Mouse (Mus musculus) embryo, embryonic 11 days (tissue): ENCODE measurements around the gene Grik4.
"Not testable (repeated sequence)": the region's sequence is repeated elsewhere in the genome, so short reads cannot be mapped to it uniquely, and the experiment has no call there.

ENCODE experiments used
- DNase-seq: peaks from one replicate; pipeline ENCODE4 v3.0.0-alpha.2; 2015

The Grik4 gene

DNA sequence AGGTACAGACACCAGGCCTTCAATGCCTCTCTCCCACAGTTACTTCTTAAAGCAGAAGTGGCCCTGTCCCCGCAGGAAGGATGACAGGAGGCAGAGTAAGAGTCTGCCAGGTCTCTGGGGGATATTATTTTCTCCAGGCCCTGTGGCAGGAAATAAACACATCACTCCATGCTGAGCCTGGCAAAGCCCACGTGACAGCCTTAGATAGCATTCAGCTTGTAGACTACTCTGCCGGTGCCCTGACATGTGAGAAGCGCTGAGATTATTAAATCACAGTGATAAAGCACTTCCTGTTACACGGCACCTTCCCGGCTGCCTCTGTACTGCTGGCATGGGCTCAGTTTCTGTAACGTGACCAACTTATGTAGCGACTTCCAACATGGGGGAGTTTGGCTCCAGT is 148.4 kb downstream of the Grik4 start:
- no peak for DNase-seq

DNA sequence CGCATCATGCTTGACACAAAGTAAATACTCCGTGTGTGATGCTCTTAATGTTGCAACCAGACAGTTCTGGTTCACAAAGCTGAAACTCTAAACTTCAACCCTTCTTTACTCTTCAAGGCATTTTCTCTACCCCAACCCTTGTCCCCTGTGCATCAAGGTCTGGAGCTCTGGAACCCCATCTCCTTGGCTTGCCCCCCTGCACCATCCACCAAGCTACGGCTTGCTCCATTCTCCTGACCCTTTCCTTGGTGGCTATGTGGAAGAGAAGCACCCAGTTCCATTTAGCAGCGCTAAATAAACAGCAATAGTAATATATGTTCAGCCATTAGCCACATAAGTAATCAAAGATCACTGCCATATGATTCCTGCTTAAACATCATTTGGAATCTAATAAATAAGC is 150.3 kb downstream of the Grik4 start:
- DNase-seq, result no peak

DNA sequence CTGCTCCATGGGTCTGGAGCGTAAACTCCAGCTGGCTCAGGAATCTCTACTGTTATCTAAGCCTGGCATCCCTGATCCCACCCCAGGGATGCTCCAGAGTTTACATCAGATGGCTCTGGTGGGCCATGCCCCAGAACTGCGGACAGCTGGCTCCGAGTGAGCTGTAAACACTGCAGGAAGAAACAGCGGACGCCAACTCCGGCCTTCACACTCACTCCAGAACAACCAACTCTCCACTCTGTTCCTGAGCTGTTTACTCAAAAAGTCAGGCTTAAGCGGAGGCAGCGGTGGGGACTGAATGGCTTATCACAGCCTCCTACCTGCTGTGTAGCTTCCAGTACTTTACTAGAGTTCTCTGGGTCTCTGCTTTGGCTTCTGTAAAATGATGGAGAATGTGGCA is 150.7 kb downstream of the Grik4 start:
- no peak for DNase-seq

DNA sequence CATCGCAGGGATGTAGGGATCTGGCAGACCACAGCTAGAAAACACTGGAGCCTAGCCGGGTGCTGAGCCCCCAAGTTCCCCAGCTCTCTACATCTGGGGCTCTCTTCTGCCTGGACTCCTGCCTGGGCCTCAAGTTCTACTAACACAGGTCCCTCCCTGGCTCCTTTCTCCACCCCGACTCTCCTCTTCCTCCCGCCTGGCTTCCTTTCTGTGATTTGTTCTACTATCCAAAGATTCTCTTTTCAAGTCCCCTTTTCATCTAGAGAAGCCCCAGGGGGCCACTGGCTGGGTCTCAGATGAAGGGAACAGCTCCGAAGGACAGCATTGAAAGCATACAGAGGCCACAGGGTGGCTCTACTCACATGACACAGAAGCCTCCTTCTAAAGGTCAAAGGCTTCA is 151.9 kb downstream of the Grik4 start:
- no peak for DNase-seq

DNA sequence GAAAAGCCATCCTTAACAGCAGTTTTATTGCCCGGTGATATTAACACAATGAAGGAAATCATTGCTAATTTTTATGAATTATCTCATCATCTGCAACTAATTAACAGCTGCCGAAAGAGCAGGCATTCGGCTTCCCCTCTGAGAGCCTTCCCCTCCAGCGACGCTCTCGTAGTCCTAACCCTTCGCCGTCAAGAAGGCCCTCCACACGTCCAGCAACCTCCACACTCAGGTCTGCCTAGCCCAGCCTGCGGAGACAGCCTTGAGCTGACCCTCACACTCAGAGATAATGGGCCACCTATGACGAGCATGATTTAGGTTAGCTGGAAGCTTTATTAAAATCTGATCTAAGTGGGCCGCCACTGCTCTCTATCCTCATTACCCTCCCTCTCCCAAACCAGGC is 152.5 kb downstream of the Grik4 start:
- no peak for DNase-seq

DNA sequence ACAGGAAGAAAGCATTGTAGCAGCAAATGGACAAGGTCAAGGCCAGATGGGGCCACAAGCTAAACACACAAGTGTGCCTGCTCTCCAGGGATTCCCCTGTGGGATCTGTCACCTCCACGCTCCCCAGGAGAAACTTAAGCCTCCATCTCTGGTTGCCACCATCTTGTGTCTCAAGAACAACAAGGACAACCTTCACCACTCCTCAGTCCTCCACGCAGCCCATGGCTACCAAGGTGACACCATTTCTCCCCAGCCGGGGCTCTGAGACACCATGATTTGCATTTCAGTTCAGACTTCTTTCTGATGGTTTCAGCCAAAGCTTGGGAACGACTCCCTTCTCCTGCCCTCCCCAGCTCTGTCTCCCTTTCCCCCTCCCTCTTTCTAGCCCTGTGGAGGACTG is 152.9 kb downstream of the Grik4 start:
- DNase-seq, result no peak

DNA sequence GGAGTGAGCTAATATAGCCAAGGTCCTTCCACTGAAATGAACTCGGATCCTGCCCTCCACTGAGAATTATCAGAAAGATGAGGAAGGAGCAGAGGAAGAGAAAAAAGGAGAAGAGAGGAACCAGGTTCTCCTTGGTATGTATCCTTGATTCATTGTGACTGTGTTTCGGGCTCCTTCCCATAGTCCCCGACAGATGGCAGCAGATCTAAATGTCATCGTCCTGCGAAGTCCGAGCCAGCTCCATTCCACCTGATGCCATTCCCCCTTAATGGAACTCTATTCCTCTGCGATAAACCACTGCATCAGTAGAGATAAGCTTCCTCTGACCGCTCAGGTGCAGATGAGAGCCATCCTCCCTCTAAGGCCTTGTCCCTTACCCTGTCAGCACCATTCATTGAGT is 155.8 kb downstream of the Grik4 start:
- DNase-seq, result peak; percentile 79

DNA sequence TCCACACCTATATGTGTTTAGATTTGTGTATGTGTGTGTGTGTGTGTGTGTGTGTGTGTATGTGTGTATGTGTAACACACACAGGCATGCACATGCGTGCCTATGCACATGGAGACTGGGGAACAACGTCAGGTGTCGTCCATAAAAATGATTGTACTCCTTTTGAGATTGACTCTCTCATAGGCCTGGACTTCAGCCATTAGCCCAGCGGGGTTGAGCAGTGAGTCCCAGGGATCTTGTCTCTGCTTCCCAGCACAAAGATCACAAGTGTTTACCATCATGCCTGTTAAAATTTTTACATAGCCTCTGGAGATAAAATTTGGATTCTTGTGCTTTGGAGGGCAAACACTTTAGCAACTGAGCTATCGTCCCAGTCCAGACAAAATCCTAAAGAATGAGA is 157.4 kb downstream of the Grik4 start:
- no peak for DNase-seq

DNA sequence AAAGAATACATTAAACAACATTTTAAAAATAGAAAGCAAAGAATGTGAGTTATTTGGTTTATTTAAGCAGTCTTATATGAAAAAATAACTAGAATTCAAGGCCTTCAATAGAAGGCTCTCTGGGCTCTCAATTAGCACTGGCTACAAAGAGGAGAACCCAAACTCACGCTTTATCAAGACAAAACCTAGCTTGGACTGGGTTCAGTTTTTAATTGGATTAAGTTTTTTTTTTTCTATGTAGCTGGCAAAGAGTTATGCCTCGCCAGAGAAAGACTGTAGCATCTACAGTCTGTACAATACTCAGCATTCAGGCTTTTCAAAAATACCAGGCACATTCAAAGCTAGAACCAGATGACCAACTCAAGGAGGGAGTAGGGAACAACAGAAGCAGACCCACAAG is 158.0 kb downstream of the Grik4 start:
- DNase-seq, result no peak

DNA sequence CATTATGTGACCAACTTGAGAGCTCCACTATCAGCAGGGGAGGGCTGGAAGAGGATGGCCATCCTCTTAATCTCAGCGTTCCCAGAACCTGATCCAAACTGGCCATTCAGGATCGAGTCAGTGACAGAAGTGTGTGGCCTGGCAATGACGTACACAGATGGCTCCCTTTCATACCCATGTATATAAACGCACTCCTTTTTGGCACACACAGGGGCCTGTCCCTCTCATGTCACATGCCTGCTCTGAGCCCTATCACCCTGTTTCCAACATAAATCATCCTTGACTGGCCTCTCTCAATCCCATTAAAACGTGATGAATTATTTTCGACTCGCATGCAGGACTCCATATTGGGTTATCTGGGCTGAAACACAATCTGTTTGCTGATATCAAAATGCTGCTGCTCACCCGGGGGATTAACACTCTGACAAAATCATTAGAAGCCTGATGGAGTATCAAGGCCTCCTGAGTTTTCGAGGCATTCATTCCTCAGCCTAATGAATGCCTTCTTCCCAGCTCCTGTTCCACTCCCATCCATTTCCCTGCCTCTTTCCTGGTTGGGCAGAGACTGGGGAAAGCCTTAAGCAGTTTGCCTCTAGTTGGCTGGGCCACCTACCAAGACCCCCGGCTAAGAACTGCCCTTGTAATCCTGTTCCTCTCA is 159.0 kb downstream of the Grik4 start:
- DNase-seq, result no peak

DNA sequence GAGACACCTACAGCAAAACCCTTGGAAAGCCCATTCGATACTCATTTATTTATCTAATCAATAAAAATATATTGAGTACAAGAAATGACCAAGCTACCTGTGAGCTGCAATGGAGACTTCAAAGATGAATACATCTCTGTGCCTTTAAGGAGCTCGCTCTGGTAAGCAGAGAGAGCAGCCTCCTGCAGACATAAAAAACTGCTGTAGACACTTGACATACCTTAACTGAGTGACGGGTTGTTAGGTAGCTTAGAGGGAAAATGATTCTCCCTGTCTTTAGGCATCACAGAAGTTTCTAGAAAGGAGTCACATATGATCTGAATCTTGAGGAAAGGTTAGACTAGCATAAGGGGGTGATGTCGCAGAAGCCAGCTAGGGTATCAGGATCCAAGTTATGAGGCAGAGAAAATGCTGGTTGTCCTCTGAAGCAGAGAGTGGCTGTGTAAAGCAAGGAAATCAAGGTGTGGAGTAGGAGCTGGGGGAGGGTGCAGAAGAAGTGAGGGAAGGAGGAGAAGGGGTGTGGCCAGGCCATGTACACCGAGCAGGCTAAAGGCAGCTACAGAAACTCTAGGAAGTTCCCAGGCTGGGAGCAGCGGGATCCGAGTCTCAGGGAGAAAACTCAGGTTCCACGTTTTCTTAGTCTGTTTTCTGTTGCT is 160.9 kb downstream of the Grik4 start:
- DNase-seq, result no peak

DNA sequence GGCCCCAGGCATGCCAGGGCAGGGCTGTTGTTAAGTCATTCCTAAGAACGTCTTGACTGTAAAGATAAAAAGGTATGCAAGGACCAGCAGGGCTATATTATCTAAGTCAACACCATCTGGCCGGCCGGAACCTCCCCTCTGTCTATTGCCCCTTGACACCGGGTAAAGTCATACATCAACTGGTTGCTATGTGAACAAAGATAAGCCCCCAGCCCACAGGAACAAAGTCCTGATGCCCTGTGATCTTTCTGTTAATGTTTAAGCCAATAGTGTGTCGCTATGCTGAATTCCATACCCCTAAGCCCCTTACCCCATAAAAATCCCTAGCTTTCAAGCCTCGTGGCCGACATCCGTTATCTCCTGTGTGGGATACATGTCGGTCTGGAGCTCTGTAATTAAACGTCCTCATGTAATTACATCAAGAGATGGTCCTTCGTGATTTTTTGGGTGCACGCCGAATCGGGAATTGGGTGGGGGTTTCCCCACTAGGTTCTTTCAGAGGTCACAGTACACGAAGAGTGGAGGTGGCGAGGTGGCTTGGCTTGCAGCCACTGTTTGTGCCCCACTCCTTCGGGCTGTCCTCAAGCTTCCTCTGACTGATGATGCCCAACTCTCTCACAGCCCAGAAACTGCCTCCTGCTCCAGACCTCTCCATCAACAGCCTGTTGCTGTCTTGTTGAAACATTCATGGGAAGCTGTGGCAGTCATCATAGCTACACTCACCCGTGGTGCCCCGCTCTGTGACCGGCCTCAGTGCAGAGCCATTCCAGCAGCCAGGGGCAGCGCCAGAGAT is 165.6 kb downstream of the Grik4 start:
- not testable (repeated sequence) for DNase-seq

DNA sequence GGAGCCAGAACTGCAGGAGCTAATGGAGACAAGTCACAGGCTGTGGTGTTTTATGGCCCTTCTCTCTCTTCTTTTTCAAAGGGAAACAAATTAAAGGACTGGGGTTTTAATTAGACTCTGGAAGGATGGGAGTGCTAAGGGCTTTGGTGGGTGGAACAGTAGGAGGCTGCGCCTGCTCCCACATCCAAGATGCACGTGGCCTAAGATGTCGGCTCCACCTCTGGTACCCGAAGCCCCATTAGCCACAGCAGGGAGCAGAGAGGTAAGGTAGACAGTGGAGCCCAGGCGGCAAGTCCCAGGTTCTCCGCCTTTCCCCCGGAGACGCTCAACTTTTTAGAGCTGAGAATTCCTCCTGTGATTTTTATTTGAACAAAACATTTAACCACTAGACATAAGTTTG is 166.4 kb downstream of the Grik4 start:
- DNase-seq, result no peak

DNA sequence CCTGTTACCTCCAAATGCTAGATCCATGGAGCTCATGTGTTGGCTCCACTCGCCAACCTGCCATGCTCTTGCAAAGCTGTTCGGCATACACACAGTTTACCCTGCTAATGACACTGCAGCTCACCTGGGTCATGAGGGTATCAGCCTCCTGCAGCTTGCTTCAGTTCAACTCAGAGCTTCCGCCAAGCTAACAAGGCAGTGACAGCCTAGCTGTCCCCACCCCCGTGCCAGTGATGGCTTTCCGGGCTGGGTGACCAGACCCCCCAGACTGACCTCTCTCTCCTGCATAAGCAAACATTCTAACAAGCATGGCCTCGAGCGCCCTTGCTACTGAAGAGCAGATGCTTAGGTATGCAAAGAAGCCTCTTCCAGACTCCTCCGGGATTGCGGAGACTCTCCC is 167.5 kb downstream of the Grik4 start:
- DNase-seq, result no peak

DNA sequence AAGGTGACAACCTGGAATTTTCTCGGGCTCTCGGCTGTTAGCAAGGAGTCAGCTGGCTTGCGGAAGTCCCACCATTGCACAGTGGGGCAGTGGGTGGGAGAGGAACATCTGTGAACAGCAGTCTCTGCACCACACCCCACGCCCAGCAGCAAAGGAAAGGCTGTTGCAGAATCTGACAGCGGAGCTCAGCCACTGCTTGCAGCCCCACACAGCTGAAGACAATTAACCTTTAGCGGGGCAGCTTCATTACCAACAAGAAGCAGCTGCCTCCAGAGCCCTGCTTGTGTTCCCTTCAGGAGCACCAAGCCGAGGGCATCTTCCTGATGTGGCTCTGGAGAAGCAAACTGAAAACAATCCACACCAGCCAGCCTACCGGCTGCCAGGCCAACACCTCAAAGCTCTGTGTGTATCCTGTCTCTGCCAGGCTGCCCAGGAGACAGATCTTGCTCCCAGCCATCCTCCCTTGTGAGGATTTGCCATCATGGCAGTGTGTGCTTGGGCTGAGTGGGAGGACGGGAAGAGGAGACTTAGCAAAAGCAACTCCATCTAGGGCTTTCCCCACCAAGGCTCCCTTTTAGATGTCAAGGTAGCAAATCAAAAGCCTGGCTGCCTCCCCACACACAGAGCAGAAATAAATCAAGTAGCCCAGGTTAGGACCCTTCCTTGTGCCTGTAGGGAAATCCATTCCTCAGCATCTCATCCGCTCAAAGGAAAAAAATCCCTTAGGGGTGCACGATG is 179.3 kb downstream of the Grik4 start:
- DNase-seq, result peak; percentile 83

DNA sequence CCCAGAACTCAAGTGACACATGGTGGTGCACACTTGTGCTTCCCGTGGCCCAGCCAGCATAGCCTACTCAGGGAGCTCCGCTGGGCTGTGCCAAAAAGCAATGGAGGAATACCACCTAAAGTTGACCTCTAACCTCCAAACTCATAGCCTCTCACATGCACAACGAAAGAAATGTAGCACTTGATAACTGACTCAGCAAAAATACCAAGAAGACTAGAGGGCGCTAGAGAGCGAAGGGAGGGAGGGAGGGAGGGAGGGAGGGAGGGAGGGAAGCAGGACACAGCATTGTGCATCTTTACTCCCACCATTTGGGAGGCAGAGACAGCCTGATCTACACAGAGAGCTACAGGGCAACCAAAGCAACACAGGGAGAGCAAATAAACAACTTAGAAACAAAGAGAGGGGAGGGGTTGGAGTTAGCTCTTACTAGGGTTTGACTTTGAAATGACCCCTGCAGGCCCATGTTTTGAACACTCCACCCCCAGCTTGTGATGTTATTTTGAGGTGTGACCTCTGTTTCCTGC is 185.5 kb downstream of the Grik4 start:
- DNase-seq, result peak; percentile 39

DNA sequence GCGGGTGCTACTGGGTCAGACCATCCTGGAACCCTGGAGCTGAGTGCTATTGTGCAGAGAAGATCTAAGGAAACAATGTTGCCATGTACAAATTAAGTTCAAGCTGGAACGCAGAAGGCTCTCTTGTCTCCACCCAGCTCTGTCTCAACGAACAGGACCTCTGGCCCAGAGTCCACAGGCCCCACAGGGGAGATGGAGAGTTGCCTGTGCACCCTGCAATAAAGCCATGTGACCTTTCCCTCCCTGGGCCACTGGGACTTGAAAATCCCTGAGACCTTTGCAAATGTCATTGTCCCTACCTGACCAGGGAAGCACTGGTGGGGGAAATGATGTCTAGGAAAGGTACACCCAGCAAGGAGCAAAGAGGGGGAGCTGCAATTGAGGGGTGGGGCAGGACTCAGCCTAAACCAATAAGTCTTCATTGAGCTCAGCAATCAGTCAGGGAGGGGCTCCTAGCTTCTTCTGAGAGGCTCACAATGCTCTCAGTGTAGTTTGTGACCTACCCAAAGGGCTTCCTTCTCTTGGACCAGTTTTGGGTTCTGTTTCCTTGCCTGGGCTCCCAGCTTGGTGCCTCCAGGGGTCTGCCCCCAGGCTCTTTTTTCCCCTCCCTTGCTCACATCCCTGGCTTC is 187.2 kb downstream of the Grik4 start:
- no peak for DNase-seq

DNA sequence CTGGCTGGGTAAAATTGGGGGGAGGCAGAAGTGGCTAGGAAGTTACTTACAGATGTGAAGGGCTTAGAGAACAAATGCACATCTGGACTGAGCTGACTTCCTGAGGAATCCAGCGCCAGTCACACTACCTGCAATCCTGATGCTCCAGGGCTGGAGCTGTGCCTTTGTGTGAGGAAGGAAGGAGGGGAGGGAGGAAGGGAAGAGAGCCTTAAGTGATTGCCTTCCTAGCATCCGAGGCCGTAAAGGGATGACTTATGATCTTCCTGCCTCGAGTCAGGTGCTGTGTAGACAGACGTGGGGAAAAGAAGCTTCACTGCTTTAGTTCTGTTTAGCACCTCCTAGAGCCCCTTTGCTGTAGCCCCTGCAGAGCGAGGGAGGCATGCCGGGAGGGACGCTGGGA is 189.6 kb downstream of the Grik4 start:
- no peak for DNase-seq

DNA sequence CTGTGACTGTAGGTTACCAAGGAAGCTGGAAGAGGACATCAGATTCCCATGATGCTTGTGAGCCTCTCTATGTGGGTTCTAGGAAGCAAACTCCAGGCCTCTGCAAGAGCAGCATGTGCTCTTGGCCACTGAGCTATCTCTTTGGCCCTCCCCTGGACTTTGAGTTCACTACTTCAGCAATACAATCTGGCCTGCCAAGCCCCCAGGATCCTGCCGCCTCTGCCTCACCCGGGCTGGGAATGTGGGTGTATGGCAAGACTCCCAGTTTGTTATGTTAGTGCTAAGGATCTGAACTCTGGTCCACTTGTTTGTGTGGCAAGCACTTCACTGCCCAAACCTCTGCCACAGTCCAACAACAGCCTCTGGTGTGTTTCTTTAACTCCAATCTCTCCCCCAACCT is 193.1 kb downstream of the Grik4 start:
- no peak for DNase-seq

DNA sequence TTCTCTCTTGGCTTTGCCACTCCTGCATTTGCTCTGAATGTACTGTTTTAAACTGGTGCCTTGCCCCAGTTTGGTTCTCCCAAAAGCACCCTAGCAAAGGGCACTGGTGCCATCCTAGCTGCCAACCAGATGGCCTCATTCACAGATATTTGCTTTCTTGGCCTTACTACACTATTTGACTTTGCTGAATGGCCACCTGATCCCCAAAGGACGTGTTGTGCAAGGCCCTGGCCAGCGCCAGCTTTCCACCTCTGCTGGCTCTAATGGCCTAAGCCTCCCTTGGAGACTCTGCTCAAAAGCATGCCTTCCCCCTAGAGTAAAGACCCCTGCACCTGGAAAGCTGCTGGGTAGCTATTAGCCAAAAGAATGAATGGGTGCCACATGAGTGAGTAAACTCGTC is 194.1 kb downstream of the Grik4 start:
- DNase-seq, result no peak

DNA sequence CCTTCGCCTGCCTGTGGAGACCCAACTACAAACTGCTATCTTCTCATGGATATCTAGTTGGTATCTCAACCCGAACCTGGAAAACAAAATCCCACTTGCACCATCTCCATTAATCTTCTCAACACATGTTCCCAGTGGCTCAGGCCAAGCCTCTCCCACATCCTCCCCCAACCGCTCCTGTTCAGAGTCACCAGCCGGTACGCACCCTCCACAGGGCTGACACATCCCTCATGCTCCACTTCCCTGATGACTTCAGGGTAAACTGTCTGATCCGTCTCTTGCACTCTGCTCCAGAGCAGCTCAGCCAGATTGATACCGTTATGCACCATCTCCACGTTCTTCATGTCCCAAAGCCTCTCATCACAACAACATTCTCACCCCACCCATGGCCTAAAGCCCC is 198.3 kb downstream of the Grik4 start:
- DNase-seq, result no peak

DNA sequence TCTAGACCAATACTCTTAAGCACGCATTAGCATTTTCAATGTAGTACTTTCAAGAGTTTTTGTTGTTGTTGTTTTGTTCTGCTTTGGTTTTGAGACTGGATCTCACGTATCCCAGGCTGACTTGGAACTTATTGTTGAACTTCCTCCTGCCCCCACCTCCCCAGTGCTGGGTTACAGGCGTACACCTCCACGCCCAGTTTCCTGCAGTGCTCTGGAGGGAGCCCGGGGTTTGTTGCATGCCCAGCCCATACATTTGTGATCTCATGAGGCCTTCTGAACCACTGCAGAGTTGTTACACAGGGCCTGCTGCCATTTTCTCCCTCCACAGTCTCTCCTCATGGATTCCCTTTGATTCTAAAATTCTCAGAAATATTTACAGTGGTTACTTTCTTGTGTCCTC is 201.9 kb downstream of the Grik4 start:
- DNase-seq, result no peak
